Mouse (Mus musculus): ENCODE measurements around the gene Dynlt1f.
"Not testable (repeated sequence)": the region's sequence is repeated elsewhere in the genome, so short reads cannot be mapped to it uniquely, and the experiment has no call there.

Dynlt1f gene

DNA sequence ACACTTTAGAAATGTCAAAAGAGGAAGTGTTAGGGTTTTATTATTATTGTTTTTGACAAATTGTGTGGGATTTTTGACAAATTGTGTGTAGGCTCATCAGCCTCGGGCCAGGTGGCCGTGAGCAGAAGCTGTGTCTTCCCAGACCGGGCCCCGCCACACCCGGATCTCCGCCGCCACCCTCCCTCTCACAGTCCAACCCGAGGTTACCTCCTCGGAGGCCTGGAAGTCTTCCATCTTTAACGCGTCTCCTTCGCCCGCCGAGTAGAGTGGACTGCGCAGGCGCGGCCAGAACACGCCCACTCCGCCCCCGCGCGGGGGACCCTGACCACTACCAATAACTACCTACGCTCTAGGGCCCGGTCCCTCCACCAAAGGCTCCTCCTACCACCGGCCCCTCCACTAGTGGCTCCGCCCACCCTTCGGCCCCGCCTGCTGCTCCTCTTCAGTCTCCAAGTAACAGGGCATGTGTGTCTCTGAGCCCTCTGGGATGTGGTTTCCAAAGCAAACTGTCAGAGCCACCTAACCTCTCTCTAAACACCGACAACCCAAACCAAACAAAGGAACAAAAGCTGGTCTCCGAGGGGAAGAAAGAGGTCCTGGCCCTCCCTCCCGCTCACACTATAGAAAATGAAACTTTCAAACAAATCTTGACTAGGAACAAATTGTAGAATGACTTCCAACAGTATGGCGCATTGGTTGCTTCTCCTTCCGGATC lies at the start of gene Dynlt1f:
Gene Dynlt1f (minus strand): TSS at position 334 of the 715 bp plus-strand sequence.
- peak; percentile 33 for DNase-seq (ENCODE audit: low spot score)

DNA sequence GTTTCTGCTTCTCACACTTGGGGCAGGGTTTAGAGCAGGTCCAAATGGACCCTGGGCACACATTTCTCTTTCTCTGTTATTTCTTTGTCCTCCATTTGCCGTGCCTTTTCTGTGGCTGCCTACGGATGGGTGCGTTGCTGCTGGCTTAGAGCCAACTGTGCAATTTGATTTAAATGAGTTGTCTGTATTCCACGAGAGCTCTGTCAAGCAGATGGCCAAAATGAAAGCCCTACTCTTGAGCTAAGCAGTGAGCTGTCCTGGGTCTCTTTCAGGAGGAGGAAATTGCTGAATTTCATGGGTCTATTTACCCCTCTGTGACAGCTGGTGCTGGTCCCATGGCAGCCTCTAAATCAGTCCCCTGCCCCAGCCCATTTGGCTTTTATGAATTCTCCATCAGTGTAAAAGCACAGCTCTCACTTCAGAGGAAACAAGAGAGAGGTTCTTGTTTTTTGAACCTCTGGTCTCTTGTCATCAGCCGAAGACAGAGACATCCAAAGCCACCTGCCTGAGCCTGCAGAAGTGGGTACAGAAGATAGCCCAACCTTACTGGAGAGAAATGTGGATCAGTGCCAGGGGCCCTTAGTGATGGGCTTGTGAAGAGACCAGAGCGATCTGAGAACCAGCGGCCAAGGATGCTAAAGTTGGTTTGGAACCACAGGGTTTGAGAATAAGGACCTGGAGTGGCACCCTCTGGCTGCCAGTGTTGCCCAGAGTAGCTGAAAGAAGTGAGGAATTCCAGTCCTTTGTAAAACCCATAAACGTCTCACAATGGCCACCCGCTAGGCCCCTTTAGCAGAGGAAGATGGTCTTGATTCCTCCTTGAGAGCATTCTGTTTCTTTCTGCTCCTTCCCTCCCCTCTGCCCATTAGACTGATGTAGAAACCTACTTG lies 47.9 kb upstream of the Dynlt1f start:
- not testable (repeated sequence) for DNase-seq (ENCODE audit: low spot score)

GRCm38 (mm10) chr17:6702625-6703221 lies 47.0 kb upstream of the Dynlt1f start:
- DNase-seq (ENCODE audit: low spot score), result not testable (repeated sequence)

DNA sequence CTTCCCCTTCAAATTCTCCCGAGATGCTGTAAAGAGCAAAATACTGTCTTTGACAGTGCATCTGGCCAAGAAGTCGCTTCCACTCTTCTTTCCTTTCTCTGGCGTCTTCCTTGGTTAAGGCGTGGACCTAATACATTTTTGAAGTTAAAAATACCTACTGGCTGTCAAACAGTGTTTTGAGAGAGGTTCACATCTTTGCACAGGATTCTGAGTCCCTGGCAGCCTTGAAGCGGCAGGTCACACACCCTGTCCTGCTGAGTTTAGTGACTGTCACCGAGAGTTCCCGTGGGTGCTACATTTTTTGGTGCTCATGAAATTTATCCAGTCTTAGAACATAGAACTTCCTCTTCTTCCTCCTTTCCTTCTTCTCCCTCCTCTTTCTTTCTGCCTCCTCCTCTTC lies 44.4 kb upstream of the Dynlt1f start:
- DNase-seq (ENCODE audit: low spot score), result not testable (repeated sequence)

DNA sequence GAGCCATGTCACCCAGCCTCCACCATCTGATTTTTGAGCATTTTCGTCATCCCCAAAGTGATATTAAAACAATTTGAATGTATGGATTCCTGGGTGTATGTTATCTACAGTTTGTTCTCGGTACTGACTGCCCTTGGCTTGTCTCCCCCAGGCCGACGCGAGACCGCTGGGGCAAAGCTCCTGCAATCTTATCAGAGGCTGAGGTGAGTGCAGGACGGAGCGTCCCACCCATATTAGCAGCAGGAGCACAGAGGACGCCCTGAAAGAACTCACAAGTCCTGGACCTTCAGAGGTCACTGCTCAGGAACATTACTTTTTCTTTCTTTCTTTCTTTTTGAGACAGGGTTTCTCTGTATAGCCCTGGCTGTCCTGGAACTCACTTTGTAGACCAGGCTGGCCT lies 43.8 kb upstream of the Dynlt1f start:
- DNase-seq (ENCODE audit: low spot score), result not testable (repeated sequence)

- not testable (repeated sequence) for DNase-seq (ENCODE audit: low spot score)
Measured at GRCm38 (mm10) chr17:6697224-6697775, 41.6 kb upstream of the Dynlt1f start.

DNA sequence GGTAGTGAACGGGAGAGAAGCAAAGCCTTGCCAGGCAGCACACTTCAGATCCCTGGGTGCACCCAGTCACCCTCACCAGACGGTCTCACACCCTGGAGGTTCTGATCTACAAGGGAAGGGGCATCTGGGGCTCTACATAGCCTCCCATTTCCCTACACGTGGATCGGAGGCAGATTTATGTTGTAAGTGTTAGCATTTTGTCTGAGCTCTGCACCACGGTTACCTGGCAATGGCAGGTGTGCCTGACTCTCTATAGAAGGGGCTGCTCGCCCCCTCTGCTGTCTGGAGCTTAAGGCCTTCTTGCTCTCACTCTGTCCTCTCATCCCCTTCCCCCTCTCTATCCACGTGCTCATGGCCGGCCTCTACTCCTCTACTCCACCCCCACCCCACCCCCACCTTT lies 40.8 kb upstream of the Dynlt1f start:
- not testable (repeated sequence) for DNase-seq (ENCODE audit: low spot score)

GRCm38 (mm10) chr17:6695712-6696111 lies 40.0 kb upstream of the Dynlt1f start:
- not testable (repeated sequence) for DNase-seq (ENCODE audit: low spot score)

DNA sequence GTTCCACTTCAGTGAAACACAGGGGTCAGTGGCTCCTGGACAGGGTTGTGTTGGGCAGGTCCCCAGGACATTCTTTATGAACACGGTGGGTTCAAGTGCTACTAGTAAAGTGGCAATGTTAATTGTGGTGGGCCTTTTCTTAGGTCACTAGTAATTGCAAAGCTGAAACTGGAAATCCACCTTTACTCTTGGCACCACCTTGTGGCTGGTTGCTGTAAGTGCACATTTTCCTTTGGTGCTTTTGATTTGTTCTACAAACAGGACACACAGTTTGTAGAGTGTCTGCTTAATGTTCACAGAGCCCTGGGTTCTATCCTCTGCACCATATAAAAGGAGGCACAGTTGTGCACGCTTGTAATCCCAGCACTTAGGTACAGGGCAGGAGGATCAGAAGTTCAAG lies 35.9 kb upstream of the Dynlt1f start:
- not testable (repeated sequence) for DNase-seq (ENCODE audit: low spot score)

DNA sequence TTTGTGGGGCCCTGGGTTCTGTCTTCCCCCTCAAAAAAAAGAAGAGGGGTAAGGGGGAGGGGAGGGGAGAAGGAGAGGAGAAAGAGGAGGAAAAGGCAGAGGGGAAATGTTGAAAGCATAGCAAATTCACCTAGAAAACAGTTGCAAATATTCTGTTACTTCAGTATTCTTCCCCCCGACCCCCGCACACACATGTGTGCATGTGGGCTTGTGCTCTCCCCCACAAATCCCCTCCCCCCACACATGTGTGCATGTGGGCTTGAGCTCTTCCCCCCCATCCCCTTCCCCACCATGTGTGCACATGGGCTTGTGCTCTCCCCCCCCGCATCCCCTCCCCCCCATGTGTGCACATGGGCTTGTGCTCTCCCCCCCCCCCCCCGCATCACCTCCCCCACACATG lies 33.6 kb upstream of the Dynlt1f start:
- not testable (repeated sequence) for DNase-seq (ENCODE audit: low spot score)

DNA sequence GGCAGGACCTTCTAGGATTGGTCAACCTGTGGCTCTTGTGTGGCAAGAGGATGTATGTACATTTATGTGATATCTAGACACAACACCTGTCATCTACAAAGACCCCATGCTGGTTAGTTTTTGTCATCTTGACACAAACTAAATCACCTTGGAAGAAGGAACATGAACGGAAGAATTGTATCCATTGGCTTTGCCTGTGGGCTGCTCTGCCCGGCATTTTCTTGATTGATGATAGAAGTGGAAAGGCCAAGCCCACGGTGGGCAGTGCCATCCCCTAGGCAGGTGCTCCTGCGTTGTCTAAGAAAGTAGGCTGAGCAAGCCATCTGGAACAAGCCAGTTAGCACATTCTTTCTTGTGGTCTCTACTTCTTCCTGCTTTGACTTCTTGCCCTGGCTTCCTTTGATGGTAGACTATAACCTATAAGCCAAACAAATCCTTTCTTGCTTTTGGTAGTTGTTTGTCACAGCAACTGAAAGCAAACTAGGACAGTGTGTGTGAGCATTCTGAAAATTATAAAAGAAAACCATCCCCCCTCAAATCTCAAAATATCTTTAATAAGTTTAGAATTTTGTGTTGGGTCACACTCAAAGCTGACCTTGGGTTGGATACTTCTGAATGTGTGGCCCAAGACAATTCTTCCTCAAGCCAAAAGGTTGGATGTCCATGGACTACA lies 30.7 kb upstream of the Dynlt1f start:
- DNase-seq (ENCODE audit: low spot score), result not testable (repeated sequence)

- not testable (repeated sequence) for DNase-seq (ENCODE audit: low spot score)
Measured at GRCm38 (mm10) chr17:6685288-6685818, 29.7 kb upstream of the Dynlt1f start.

GRCm38 (mm10) chr17:6684464-6685287 lies 29.0 kb upstream of the Dynlt1f start:
- not testable (repeated sequence) for DNase-seq (ENCODE audit: low spot score)

DNA sequence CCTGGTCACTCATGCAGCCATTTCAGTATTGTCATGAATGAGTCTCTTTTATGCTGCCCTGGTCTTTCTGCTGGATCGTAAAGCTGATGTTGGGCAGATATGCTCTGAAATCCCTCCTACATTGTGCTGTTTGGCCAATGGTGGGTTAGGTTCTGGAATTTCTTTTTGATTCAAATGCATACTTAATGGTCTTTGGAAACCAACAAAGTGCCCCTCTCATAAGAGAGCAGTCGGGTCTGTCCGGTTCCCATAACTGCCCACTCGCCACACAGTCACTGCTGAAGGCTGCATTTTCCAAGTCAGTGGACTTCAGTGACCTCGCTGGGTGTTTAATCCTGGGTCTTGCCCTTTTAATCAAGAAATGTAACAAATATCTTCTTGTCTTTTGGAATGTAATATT lies 28.0 kb upstream of the Dynlt1f start:
- not testable (repeated sequence) for DNase-seq (ENCODE audit: low spot score)

DNA sequence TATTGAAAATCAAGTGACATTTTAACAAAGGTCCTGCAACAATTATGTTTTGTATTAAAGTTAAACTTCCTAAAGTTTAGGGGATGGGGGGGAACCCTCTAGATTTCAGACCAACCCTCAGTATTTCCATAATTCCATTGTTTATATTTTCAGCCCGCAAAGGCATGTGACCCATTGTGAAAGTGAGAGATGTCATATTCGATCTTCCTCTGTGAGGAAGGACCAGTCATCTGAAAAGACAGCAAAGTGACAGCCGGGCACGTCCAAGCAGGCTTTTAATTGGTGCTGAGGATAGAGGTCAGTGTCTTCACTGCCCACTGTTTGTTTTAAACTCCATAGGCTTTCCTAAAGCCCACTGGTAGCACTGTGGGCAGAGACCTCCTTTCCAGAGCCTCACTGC lies 26.0 kb upstream of the Dynlt1f start:
- not testable (repeated sequence) for DNase-seq (ENCODE audit: low spot score)

GRCm38 (mm10) chr17:6678063-6678462 lies 22.4 kb upstream of the Dynlt1f start:
- DNase-seq (ENCODE audit: low spot score), result not testable (repeated sequence)

- not testable (repeated sequence) for DNase-seq (ENCODE audit: low spot score)
Measured at GRCm38 (mm10) chr17:6674297-6674696, 18.6 kb upstream of the Dynlt1f start.

DNA sequence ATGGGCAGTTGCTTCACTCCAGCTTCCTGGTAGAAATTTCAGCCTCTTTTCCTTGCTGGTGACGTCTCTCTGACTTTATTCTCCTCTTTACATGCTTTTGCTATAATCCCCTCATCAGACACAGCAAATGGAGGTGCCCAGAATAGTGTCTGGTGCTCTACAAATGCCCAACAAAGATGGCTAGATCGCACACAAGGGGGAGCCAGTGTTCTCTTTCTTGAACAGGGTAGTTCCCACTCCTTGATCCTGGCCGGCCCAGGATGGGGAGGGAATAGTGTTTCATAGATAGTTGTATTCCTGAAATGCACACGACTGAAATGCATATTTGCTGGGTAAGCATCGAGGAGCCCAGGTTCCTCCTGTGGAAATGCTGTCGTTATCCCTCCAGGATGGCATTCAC lies 12.8 kb upstream of the Dynlt1f start:
- not testable (repeated sequence) for DNase-seq (ENCODE audit: low spot score)

DNA sequence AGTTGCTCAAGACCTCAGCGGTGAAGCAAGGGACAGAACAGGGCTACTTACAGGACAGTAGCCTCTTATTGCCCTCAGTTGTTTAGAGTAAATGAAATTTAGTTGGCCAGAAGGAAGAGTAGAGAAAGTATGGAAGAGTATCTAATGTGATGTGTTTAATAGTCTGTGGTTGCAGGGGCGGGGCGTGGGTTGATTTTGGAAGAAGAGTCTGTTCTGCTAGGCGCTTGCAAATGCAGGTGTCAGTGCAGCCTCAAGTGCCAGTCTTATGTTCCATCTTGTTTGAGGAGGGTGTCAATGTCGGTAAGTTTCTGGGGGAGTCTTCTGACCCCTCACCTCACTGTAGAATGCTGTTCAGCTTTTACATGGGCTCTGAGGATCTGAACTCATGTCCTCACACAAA lies 9.7 kb upstream of the Dynlt1f start:
- not testable (repeated sequence) for DNase-seq (ENCODE audit: low spot score)

- DNase-seq (ENCODE audit: low spot score), result not testable (repeated sequence)
Measured at GRCm38 (mm10) chr17:6662840-6663239, 7.1 kb upstream of the Dynlt1f start.
